Mouse (Mus musculus) forebrain, embryonic 14.5 days (tissue): Measurements from ENCODE around the gene Arl1. TPM values are rescaled to one million over a fixed set of nuclear protein-coding genes. Genes with fewer than 3 reads are reported as not detected.
"Not testable (repeated sequence)": the region's sequence is repeated elsewhere in the genome, so short reads cannot be mapped to it uniquely, and the experiment has no call there.

Experiments
- ATAC-seq: fragments of 200-750 bp; cut with Nextera tagmentation; 2 replicates; pipeline ENCODE4 v1.8.0; 2017; ENCODE audit warnings: mild to moderate bottlenecking, moderate library complexity
- DNase-seq: peaks from one replicate; pipeline ENCODE4 v3.0.0-alpha.2; 2015; ENCODE audit warnings: low spot score
- H3K27ac ChIP-seq: fragments of 300-500 bp; sonication (generic); 2 replicates; pipeline ENCODE4 v1.5.1; 2014; ENCODE audit warnings: low read depth, mild to moderate bottlenecking, control low read depth, low read length, moderate library complexity
- H3K27me3 ChIP-seq: fragments of 300-500 bp; sonication (generic); replicated peaks from 2 replicates; pipeline ENCODE4 v1.6.1; 2014; ENCODE audit warnings: low read length, control low read depth, mixed read lengths; ENCODE audit not compliant: control insufficient read depth, insufficient read depth
- H3K36me3 ChIP-seq: fragments of 300-500 bp; sonication (generic); 2 replicates; pipeline ENCODE4 v1.6.1; 2014; ENCODE audit warnings: low read length, control low read depth; ENCODE audit not compliant: control insufficient read depth, insufficient read depth
- H3K4me1 ChIP-seq: fragments of 300-500 bp; sonication (generic); 2 replicates; pipeline ENCODE4 v1.6.1; 2014; ENCODE audit warnings: antibody characterized with exemption, low read length, control low read depth; ENCODE audit not compliant: control insufficient read depth, insufficient read depth
- H3K4me2 ChIP-seq: fragments of 300-500 bp; sonication (generic); 2 replicates; pipeline ENCODE4 v1.6.1; 2014; ENCODE audit warnings: mild to moderate bottlenecking, control low read depth, low read length
- H3K4me3 ChIP-seq: fragments of 300-500 bp; sonication (generic); 2 replicates; pipeline ENCODE4 v1.5.1; 2014; ENCODE audit warnings: low read depth, low read length, control low read depth
- H3K9ac ChIP-seq: fragments of 300-500 bp; sonication (generic); 2 replicates; pipeline ENCODE4 v1.6.1; 2014; ENCODE audit warnings: mild to moderate bottlenecking, low read length, control low read depth, moderate library complexity
- H3K9me3 ChIP-seq: fragments of 300-500 bp; sonication (generic); replicated peaks from 2 replicates; pipeline ENCODE4 v1.6.1; 2016; ENCODE audit warnings: low read length, control low read depth, mixed read lengths; ENCODE audit not compliant: control insufficient read depth
- WGBS: fragments of 180-500 bp; shearing (Covaris S2); extraction: QIAGEN DNeasy Blood & Tissue Kit; methylation state at CpG from one replicate; pipeline ENCODE4 v1.1.7; 2014; 5-methylcytosine and 5-hydroxymethylcytosine counted together
- polyA plus RNA-seq: library from polyadenylated mRNA; unstranded; fragments of >200 nt; fragmentation: Nextera tagmentation; extraction: Ambion mirVana; gene quantifications from 2 replicates; pipeline ENCODE4 v1.2.1, GENCODE M21; 2014

Gene Arl1
- polyA plus RNA-seq, 1 experiment from 2014 or later, result 155 TPM

DNA sequence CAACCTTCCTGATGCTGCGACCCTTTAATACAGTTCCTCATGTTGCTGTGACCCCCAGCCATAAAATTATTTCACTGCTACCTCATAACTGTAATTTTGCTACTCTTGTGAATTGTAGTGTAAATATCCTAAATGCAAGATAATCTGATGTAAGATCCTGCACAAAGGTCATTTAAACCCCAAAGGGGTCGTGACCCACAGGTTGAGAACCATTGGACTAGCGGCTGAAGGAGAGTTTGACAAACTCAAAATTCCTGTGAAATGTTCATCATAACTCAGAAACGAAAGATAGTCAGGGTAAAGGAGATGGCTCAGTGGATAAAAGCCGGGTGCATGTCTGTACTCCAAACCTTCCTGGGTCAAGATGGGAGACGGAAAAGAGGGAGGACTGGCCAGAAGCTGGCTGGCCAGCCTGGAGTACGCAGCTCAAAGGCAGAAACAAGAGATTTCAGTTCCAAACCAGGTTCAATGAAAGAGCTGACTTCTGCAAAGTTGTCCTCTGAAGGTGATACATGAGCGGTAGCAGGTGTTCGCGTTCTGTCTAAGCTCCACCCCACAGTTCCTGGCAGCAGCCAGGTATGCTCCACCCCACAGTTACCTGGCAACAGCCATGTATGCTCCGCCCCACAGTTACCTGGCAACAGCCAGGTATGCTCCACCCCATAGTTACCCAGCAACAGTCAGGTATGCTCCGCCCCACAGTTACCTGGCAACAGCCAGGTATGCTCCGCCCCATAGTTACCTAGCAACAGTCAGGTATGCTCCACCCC lies 13.5 kb upstream of the Arl1 start:
- H3K27me3 ChIP-seq, result no peaks in the 10 kb centered on the region
- no peak overlapping the region for H3K27ac ChIP-seq
- ATAC-seq (no peak), DNase-seq (no peak)
- WGBS, result 60% methylated on average over 13 of the region's 13 CpGs
- H3K4me1 ChIP-seq, result no peaks in the 10 kb centered on the region
- H3K4me3 ChIP-seq, result no peak overlapping the region
- H3K4me2 ChIP-seq, result no peak overlapping the region
- H3K9me3 ChIP-seq, result no peaks in the 10 kb centered on the region
- H3K36me3 ChIP-seq, result no peaks in the 10 kb centered on the region
- H3K9ac ChIP-seq, result no peak overlapping the region

DNA sequence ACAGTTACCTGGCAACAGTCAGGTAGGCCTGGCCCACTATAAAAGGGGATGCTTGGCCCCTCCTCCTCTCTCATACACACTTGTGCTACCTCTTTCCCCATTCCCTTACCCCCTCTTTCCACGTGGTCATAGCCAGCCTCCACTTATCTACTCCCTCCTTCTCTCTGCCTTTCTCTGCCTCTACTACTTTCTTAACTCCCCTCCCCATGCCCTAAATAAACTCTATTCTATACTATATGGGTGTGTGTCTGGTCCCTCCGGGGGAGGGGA lies 13.0 kb upstream of the Arl1 start:
- H3K4me3 ChIP-seq, result no peak overlapping the region
- no peak for DNase-seq
- no peak overlapping the region for H3K27ac ChIP-seq
- H3K4me2 ChIP-seq, result no peak overlapping the region
- no peak for ATAC-seq
- H3K27me3 ChIP-seq, result no peaks in the 10 kb centered on the region
- H3K36me3 ChIP-seq, result no peaks in the 10 kb centered on the region
- whole genome bisulfite sequencing, result 56% methylated on average over 2 of the region's 2 CpGs
- H3K9ac ChIP-seq, result no peak overlapping the region
- no peaks in the 10 kb centered on the region for H3K9me3 ChIP-seq
- no peaks in the 10 kb centered on the region for H3K4me1 ChIP-seq

DNA sequence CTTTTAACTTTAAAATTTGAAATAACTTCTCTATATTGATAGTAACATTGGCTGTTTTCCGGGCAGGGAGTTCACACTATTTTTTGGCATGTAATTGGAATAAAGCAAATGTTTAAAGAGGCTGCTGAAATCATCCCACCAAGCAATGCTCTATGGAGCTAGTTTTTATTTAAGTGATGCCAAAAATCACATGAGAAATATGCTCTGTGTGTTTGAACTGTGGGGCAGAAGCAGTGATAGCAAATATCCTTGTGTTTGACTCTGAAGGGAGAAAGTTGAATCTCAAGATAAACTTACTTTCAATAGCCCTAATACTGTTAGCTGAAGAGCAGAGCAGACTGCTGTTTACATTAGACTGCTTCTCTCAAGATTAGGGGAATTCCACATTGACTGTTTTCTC lies 11.0 kb upstream of the Arl1 start:
- Histone ChIP-seq H3K9ac (no peak overlapping the region), H3K27ac (no peak overlapping the region), H3K4me2 (no peak overlapping the region), H3K36me3 (no peaks in the 10 kb centered on the region), H3K27me3 (no peaks in the 10 kb centered on the region), H3K4me3 (no peak overlapping the region), H3K4me1 (no peaks in the 10 kb centered on the region), H3K9me3 (no peaks in the 10 kb centered on the region)
- ATAC-seq (no peak), DNase-seq (no peak)
- WGBS, result 91% methylated on average over 1 of the region's 1 CpGs

DNA sequence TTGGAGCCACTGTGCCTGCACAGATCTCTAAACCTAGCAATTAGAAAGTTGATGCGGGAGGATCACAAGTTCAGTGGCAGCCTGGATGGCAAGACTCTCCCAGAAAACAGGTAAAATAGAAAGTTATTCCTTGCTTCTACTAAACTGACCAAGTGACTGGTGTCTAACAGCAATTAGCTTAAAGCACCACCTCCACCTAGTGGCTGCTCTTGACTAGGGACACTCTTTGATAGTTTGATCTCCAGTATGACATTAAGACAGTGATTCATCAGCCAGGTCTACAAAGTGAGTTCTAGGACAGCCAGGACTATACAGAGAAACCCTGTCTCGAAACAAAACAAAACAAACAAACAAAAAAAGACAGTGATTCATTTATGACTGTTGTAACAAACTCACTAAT lies 5.3 kb upstream of the Arl1 start:
- H3K4me3 ChIP-seq, result no peak overlapping the region
- no peaks in the 10 kb centered on the region for H3K27me3 ChIP-seq
- ATAC-seq, result no peak
- peaks cover 2% of the 10 kb centered on the region for H3K4me1 ChIP-seq
- DNase-seq, result peak; percentile 16
- H3K9ac ChIP-seq, result no peak overlapping the region
- H3K27ac ChIP-seq, result no peak overlapping the region
- H3K36me3 ChIP-seq, result no peaks in the 10 kb centered on the region
- no peak overlapping the region for H3K4me2 ChIP-seq
- H3K9me3 ChIP-seq, result no peaks in the 10 kb centered on the region
- 60% methylated on average over 2 of the region's 2 CpGs for WGBS

DNA sequence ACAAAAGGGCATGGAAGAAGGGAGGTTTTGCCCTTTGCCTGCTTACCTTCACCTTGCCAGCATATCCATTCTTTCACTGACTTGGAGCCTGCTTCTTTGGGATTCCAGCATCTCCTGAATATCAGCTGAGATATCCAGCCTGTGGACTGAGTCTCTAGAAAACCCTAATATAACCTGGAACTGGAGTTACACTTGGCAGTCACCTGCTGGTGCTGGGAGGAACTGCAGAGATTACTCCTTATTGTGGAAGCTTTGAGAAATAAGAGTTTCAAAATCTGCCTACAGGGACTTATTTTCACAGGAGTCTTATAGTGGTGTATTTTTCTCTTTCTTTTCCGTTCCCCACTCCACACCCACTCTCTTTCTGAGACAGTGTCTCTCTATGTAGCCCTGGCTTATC lies 3.5 kb upstream of the Arl1 start:
- no peaks in the 10 kb centered on the region for H3K36me3 ChIP-seq
- H3K9ac ChIP-seq, result no peak overlapping the region
- no peak overlapping the region for H3K4me3 ChIP-seq
- DNase-seq (peak; percentile 61), ATAC-seq (no peak)
- H3K27me3 ChIP-seq, result no peaks in the 10 kb centered on the region
- no peak overlapping the region for H3K27ac ChIP-seq
- H3K9me3 ChIP-seq, result no peaks in the 10 kb centered on the region
- no peak overlapping the region for H3K4me2 ChIP-seq
- WGBS, result 76% methylated on average over 1 of the region's 1 CpGs
- H3K4me1 ChIP-seq, result peaks cover 3% of the 10 kb centered on the region

DNA sequence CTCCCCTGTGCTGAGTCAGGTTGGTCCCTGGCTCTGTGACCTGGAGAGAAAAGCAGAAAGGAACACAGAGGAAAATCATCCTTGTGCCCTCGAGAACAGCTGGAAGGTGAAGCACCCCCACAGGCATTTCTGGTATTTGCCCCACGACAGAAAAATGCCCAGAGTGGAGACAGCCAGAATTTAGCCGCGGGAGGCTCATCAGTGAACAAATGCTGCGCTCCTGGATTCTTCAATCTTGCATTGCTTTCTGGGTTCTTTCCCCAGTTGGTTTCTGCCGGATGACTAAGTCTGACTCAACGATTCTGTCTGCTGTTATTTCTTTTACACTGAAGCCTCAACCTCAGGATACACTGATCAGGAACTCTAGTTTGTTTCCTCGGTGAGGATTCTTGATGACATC lies 2.5 kb upstream of the Arl1 start:
- no peak overlapping the region for H3K9ac ChIP-seq
- no peak overlapping the region for H3K27ac ChIP-seq
- no peak overlapping the region for H3K4me2 ChIP-seq
- H3K36me3 ChIP-seq, result no peaks in the 10 kb centered on the region
- no peak for DNase-seq
- no peaks in the 10 kb centered on the region for H3K27me3 ChIP-seq
- no peaks in the 10 kb centered on the region for H3K9me3 ChIP-seq
- peaks cover 6% of the 10 kb centered on the region for H3K4me1 ChIP-seq
- H3K4me3 ChIP-seq, result no peak overlapping the region
- ATAC-seq, result no peak
- 79% methylated on average over 8 of the region's 8 CpGs for WGBS

DNA sequence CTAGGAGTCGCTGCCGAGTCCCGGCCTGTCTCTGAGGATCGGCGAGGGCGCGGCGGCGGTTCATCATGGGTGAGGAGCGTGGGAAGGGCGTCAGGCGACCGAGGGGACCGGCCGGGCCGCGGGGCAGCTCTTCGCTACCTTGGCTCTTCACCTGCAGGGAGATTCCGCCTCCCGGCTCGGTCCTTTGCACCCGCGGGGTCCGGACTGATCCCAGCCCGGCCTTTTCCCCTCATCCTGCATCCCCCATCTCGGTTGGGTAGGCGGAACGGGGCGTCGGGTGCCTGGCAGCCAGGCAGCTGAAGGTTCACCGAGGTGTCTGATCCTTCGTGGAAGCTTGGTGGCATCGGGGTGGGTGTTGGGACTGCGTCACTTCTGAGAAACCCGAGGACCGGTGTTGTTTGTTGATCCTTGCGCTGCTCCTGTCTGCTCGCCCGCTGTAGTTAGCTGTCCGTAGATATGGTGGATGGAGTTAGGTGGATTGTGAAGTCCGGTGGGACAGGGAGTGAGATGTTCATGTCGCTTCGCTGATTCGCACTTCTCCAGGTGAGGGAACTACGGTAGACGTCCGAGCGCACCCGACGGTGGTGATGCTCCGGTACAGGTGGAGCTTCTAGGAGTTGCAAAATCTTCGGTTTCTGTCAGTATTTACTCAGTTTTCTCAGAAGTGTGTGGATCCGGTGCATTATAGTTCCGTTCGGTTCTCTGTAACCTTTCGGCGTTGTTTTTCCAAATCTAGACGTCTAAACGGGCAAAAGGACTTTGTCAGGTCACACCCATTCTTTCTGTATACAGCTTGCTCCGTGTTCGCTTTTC lies 1.0 kb downstream of the Arl1 start:
- peak; percentile 14 for DNase-seq
- peak overlapping the region; percentile 89 for H3K4me2 ChIP-seq

DNA sequence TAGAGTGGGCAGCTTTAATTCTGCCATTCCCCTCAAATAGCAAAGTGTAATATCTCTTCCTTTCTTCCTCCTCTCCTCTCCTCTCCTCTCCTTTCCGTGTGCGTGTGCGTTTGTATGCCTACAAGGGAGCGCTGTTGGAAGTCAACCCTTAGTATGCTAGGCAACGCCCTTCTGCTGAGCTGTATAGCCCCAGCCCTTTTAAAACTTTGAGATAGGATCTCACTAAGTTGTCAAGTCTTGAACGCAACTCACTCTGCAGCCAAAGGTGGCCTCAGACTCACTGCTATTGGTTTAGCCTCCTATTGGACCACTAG lies 1.6 kb downstream of the Arl1 start:
- Histone ChIP-seq H3K4me3 (peak overlapping the region; percentile 78), H3K4me1 (peaks cover 6% of the 10 kb centered on the region), H3K9me3 (no peaks in the 10 kb centered on the region), H3K27me3 (no peaks in the 10 kb centered on the region), H3K4me2 (peak overlapping the region; percentile 89), H3K27ac (no peak overlapping the region), H3K9ac (peak overlapping the region; percentile 85), H3K36me3 (peaks cover 6% of the 10 kb centered on the region)
- WGBS, result 14% methylated on average over 6 of the region's 6 CpGs
- ATAC-seq (no peak), DNase-seq (no peak)

More for the DNA sequence above, 1.0 kb downstream of the Arl1 start:
- Histone ChIP-seq H3K4me3 (peak overlapping the region; percentile 78), H3K9ac (peak overlapping the region; percentile 85), H3K27me3 (no peaks in the 10 kb centered on the region), H3K4me1 (peaks cover 6% of the 10 kb centered on the region), H3K27ac (no peak overlapping the region; the same call in 1 of the 2 replicates), H3K9me3 (no peaks in the 10 kb centered on the region), H3K36me3 (peaks cover under 1% of the 10 kb centered on the region; the same call in 1 of the 2 replicates)
- WGBS, result 2% methylated on average over 60 of the region's 61 CpGs
- no peak; the same call in none of the 2 replicates for ATAC-seq

DNA sequence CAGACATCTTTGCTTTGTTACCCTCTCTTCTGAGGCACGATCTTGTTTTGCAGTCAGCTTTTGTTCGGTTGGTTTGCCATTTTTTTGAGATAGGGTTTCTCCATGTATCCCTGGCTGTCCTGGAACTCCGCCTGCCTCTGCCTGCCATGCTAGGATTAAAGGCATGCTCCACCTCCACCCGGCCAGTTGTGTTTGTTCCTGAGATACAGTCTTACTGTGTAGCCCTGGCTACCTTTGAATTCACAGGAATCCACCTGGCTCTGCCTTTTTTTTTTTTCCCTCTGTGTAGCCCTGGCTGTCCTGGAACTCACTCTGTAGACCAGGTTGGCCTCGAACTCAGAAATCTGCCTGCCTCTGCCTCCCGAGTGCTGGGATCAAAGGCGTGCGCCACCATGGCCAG lies 8.4 kb downstream of the Arl1 start:
- not testable (repeated sequence) for ATAC-seq
- H3K36me3 ChIP-seq, result peaks cover 46% of the 10 kb centered on the region
- WGBS, result 95% methylated on average over 8 of the region's 8 CpGs

More for the DNA sequence above, 8.4 kb downstream of the Arl1 start:
- not testable (repeated sequence) for H3K9ac ChIP-seq, H3K27ac ChIP-seq, H3K9me3 ChIP-seq, H3K27me3 ChIP-seq, H3K4me3 ChIP-seq, H3K4me1 ChIP-seq, DNase-seq, H3K4me2 ChIP-seq
